Mouse (Mus musculus) lung, postnatal 36 days (tissue): ENCODE results near the gene Trappc1.

Source experiments
- DNase-seq: peaks from one replicate; pipeline ENCODE4 v3.0.0; 2022; ENCODE audit warnings: mixed read lengths

Trappc1 gene

DNA sequence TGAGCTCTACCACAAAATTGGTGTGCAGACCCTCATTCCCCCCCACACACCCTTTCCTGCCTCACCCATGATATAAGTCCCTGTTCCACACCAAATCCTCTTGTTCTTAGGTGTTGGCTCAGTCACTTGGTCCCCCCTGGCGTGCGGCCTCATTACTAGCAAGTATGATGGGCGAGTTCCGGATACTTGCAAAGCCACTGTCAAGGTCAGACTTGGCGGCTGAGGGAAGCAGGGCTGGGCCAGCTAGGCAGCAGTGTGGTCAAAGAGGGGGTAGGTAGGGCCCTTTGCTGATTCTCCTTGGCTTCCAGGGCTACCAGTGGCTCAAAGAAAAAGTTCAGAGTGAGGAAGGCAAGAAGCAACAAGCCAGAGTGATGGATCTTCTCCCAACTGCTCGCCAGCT is 7.4 kb downstream of the Trappc1 start:
- DNase-seq = no peak

DNA sequence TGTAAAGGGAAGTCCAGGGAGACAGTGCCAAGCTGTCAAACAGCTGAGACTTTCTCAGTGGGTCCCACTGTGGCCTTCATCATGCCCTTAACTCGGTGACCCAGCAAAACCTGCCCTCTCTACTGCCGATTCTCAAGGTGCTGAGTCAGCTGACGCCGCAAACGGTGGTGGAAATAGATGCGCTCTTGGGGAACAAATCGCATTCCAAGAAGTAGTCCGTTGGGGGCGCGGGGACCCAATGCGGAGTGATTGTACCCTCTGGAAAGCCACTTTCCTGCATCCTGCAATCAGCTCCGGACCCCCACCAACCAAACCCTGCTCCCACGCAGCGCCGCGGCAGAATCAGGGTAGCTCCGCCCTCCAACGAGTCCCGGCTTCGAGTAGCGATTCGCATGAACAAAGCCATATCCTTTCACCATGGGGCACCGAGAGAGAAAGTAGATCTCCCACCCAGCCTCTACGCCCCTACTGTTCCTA is 8.2 kb downstream of the Trappc1 start:
- DNase-seq = peak; percentile 75

DNA sequence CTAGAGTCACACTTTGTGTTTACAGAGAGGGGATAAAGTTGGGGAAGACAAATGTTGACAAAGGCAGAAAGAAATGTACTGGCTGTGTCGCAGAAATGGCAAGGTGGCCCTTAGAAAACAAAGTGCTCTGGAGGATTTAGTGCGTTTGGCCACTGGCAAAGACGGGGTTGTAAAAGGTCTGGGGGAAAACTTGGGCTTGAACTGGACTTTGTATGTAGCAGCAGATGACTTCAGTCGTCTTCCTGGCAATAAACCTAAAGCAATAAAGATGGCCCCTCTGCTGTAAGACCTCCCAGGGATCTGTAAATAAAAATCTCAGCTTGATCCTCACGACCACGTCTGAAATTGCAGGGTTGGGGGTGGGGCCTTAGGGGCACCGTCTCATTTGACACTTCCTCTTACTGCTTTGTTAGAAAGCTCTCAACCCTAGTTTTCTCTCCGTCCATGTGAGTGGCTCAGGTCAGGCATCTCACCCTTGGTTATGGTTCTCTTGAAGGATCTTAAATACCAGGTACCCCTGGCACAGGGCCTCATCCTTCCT is 9.0 kb downstream of the Trappc1 start:
- no peak for DNase-seq

DNA sequence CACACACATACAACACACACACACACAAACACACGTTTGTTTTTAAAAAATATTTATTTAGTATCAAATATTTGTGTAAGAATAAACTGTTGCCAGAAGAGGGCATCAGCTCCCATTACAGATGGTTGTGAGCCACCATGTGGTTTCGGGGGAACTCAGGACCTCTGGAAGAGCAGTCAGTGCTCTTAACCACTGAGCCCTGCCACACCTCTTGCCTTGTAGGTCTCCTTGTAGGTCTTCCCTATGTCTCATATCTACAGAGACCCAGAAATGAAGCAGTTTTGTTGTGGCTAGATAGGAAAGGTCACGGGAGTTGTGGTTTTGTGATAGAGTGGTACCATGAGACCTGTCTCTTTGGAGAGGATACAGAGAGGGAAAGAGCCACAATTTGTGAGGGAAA is 10.1 kb downstream of the Trappc1 start:
- DNase-seq = no peak

DNA sequence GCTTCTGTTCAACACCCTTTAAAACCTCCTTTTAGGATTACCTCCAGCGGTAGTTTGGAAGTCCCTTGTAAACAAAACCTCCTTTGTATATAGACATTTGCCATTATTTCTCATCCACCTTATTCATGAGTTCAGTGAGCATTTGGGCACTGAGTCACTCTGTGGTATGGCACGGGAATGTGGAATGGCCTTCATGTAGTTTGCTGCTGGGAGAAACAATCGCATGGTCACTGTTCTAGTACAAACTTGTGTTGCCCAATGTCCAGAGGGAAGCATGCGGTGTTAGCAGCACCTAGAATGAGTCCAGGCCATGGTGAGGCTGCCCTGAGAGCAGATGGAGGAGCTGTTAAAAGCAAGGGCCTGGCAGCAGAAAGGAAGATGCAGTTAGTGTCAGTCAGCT is 11.0 kb downstream of the Trappc1 start:
- DNase-seq = no peak

DNA sequence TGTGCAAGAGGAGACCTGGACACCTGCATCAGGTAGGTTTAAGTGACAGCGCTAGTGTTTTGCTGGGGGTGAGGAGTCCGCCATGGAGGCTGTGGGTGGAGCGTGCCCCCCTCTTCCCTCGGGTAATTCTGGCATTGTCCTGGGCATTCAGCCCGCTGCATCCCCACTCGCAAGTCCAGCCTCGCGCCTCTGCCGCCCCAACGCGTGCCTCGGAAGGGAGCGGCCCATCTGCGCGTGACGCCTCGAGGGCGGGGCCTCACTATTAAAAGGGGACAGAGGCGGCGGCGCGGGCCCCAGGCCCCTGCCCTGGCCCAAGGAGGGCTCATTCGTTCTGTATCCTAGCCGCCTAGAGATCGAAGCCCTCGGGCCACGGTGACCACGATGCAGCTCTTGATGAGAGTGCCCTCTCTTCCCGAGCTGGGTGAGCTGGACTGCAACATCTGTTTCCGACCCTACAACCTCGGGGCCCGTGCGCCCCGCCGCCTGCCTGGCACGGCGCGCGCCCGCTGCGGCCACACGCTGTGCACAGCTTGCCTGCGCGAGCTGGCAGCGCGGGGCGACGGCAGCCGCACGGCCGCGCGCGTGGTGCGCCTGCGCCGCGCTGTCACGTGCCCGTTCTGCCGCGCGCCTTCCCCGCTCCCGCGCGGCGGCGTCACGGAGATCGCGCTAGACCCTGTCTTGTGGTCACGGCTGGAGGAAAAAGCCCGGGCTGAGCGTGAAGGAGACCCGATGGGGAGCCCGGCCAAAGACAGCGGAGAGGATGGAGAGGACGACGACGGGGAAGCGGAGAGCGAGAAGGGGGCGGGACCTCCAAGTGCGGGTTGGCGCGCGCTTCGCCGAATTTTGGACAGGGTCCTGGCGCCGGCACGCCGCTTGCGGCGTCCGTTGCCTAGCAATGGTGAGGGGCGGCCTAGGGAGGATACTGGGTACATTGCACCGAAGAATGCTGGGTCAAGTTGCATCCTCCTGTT is 16.7 kb downstream of the Trappc1 start, which contains the start of gene Rnf227:
Gene Rnf227 (plus strand): TSS at position 301 of the 971 bp plus-strand sequence.
- DNase-seq = peak; percentile 53

DNA sequence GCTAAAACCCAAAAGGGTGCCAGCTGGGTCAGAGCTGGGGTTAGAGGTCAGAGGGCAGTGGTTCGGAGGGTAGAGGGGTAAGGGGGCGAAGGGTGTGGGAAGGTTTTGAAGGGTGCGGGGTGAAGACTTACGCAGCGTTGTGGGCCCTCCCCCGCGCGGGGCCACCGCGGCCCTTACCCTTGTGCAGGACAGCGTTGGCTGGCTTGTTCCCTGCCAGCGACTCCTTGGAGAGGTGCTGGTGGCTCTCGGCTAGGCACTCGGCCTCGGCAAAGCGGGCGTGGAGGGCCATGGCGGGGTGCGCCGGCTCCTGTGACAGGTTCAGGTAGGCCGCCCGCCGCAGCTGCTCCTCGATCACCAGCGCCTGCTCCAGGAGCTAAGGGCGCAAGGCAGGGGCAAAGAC is 22.7 kb downstream of the Trappc1 start:
- no peak for DNase-seq

DNA sequence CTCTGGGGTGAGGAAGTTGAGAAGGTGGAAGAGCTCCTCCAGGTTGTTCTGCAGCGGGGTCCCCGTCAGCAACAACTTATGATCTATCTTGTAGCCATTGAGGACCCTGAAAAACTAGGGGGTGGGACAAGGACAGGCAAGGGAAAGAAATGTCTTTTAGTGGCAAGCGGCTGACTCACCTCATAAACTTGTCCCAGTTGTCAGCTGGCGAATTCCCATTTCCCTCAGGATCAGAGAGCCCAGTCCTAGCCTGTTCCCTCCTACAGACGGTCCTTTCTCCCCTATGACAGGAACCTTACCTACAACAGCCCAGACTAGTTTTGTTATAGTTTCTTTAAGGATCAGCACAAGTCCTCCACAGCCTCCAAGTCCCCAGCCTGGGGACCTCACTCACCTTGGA is 32.8 kb downstream of the Trappc1 start:
- no peak for DNase-seq

DNA sequence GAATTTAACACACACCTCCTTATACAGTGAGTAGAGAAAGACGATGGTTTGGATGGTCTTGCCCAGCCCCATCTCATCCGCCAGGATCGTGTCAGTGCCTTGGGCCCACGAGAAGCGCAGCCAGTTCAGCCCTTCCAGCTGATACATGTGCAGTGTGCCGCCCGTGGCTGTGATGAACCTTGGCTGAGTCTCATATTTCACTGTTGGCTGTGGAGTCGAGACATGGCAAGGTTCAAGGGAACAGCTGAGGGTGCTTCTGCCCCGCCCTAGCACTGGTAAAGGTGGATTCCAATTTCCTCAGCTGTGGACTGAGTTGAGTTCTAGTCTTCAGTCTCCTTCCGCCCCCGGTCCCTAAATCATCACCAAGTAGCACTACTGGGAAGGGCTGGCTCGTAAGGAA is 33.9 kb downstream of the Trappc1 start:
- DNase-seq = no peak

DNA sequence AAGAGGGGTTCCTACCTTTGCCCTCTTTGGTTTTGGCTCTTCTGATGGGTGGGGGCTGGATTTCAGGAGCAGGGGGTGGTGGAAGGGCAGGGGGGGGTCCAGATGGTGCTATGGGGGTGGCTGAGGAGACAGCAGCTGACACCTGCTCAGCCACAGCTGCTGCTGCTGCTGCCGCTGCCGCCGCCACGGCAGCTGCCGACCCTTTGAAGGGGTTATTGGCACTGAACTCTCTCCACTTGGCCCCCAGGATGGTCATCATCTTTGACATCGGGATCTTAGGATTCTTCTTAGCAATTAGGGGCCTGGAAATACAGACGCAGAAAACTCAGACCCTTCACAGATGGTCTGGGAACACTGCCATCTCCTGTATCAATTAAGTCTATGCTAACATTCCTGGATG is 38.2 kb downstream of the Trappc1 start:
- DNase-seq = no peak

DNA sequence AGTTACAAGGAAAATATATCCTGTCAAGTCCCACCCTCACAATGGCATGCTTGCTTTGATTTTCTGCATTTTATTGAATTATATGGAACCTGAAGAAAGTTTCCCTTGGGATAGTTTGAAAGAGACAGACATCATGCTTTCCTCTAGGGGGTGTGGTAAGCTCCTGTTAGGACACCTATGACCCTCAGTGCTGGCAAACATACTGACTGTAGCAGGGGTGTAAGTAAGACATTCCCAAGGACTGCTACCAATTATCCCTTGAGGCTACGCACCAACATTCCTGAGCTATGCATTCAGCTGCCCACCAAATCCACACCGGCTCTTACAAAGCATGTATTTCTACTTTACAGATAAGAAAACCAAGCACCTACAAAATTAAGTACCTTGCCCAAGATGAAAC is 38.7 kb downstream of the Trappc1 start:
- DNase-seq = no peak

DNA sequence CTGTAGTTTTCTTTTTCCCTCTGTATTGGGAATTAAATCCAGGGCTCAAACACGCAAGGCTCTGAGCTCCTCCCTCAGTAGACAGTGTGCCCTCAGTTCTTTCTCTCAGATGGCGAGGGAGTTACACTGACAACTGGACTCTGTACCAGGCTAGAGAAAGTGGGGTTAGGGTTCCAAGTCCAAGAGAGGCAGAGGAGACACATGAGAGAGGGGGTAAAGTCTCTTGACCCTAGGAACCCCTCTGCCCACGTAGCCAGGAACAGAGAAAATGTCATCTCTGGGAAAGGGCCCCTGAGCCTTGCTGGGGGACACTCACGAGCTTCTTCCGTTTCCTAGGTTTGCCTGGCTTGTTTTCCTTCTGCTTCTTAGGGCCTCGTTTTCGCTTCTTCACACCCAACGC is 40.6 kb downstream of the Trappc1 start:
- DNase-seq = no peak

DNA sequence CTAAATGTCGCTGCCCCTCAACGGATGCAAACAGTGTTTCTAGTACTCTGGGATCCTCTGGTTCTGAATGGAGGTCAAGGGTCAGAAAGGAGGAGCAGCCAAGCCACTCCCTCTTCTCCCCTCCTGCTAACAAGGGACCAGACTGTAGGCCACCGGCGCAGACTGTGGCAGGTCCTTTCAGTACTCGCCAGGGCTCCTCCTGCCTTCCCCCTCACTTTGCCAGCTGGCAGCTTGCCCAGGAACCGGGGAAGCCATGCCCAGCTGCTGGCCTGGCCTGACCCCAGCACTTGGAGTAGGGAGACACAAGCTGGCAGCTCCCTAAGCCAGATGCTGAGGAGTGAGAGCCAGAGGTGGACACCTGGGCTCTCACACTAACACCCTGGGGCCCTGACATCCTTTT is 41.1 kb downstream of the Trappc1 start:
- peak; percentile 96 for DNase-seq

DNA sequence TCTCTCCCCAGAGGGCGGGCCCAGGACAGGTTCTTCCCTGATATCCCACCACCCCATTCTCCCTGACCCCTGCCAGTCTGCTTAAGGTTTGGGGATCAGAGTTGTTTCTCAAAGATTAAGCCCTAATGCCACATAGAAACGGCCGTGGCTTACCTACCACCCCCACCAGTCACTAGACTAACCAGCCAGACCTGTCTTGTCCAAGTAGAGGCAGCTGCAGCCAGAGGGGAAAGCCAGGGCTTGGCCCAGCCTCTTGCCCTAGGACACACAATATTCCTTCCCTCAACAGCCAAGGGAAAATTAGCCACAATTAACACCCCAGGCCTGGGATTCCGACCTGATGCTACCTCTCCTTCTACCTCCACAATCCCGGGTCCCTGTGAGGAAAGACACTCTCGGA is 41.9 kb downstream of the Trappc1 start:
- peak; percentile 54 for DNase-seq

DNA sequence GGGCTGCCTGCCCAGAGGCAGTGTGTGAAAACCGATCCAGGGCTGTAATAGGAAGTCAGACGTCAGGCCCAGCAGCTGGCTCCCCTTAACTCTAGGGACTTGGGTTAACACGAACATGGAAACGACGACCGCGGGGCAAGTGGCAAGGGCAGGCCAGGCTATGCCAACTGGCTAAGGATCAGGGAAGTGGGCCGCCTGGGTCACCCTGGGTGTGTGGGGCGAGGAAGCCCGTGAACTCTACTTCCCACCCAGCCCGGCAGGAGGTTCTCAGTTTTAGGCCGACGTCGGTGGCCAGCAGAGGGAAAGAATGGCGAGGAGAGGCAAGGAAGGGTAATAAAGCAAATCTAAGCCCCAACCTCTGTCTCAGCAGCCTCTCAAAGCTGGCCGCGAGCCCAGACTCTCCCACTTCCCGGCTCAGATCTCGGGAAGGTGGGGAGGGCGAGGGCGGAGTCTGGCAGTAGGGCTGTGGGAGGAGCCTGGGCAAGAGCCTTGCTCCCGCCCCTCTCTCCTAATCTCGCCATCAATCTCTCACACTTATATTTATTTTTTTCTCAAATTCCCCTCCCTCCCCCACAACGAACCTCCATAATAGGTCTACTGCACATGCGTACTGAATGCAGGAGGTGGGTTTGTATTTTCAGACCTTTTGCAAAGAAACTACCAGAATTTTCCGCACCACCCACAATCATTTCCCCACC is 42.5 kb downstream of the Trappc1 start:
- DNase-seq = peak; percentile 98

DNA sequence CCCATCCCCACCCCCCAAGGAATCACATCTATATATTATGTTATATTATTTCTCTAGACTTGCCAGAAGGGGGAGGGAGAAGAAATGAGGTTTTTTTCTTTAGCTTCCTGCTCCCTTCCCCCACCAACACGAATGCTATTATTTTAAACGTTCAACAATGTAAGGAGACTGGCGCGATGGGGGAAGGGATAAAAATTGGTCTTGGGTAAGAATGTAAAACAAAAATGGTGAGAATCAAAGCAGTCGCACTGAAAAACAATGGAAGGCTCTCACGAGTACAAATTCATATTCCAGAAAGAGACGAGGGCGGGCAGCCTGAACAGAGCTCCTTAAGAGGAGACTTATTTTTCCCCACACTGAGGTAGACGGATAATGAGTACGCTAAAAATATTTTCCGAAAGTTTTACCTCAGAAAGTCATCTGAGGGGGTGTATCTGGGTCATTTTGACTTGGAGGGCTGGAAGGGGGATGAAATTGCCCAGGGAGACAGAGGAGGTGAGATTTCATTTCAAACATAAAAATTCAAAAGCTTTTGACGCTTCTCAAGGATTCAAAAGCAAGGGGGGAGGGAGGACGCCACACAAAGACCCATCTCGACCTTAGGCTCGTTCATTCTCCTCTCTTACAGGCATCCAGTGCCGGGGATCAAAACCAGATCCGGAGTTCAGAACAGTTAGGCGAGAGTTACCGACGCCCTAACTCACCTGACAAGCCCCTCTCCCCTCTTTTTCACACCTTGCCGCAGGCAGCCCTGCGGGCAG is 43.3 kb downstream of the Trappc1 start:
- DNase-seq = peak; percentile 73

DNA sequence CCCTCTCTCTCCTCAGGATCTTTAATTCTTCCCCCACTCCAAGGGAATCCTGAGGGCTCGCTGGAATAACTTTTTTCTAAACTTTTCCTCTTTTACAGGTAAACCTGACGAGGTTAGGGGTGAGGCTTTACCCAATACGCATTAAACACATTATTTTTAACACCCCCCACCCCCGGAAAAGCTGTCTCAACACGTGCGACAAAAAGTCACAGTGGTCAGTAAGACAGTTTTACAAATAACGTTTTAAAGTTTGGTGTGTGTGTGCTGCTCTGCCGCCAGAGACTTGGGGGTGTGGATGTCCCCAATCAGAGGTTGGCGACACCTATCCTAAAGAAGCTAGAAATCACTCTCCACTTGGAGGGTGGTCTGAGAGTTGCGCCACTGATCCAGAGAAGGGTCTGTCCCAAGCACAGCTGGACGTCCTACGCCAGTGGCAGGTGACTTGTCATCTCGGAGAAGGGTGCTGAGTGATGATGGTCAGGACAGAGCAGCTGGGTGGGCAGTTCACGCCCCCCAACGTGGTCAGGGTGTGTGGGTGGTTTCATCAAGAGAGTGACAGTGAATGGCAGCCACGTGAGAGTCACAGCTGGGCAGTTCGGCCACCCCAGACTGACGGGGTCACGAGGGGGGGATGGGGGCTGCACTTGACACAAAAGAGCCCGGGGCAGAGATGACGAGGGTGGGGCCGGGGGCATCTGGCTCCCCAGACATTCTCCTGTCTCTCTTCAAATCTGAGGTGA is 44.0 kb downstream of the Trappc1 start:
- peak; percentile 48 for DNase-seq

DNA sequence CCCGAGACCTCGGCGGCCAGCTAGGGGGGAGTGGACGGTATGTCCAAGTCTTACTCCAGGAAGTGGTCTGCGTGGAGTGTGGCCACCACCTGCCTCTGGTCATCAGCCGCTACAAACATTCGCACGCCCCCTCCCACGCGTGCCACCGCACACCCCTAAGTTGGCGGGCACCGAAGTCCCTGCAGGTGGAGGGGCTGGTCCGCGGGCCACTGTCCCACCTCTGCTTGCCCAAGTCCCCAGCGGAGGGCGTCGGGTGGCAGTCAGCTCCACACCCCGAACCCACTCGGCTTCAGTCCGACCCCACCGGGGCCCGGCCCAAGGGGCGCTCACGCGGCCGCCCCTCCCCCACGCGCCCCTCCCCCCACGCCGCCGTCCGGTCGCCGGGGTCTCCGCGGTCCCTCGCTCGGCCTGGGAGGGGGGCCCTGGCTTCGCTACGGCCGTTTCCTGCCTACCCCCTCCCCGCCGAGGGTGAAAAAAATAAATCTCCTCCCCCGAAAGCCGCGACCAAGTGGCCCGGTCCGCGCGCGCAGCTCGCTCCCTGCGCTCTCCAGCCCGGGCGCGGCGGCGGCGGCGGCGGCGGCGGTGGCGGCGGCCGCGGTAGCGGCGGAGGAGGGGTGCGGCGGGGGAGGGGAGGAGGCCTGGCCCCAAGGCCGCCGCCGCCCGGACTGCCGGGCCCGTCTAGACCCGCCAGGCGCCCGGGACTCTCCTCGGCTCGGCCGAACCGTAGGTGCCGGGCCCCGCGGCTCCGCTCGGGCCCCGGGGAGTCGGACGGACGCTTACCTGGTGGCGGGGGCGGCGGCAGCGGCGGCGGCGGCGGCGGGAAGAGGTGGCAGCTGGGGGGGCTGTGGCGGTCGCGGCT is 44.8 kb downstream of the Trappc1 start:
- DNase-seq = peak; percentile 42

DNA sequence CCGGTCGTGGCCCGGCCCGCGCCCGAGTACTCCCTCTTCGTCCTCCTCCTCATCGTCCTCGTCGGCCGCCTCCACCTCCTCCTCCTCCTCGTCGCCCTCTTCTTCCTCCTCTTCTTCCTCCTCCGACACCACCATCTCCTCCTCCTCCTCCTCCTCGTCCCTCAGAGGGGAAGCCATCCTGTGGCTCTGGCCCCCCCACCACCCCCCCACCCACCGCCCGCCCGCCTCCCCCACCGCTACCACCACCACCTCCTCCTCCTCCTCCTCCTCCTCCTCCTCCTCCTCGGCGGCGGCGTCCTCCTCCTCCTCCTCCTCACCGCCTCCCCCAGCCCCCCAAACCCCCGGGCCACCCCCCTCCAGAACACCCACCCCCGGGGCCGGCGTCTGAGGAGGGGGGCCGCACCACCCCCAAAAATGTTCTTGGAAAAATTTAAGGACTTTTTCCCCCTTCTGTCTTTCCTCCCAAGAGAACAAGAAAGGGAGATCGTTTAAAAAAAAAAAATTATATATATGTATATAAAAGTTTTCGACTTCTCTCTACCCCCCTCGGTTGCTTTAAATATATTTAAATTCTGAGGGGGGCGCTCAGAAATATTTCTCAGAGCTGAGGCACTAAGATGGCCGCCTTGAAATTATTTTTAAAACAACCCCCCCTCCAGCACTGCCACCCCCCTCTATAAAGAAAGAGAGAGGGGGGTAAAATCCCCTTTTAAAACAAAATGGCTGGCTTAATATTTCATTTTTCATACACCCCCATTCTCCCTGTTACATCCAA is 45.6 kb downstream of the Trappc1 start, which contains the start of gene Chd3:
Gene Chd3 (minus strand): TSS at position 192 of the 775 bp plus-strand sequence.
- no peak for DNase-seq
